Mouse (Mus musculus) forebrain, embryonic 11.5 days (tissue): ENCODE data around the gene Ccdc157. TPM values are rescaled to one million over a fixed set of nuclear protein-coding genes. Genes with fewer than 3 reads are reported as not detected.
A peak's percentile ranks its signal among the peaks of the same experiment; 100 is the strongest.
"Not testable (repeated sequence)": the region's sequence is repeated elsewhere in the genome, so short reads cannot be mapped to it uniquely, and the experiment has no call there.

Experiments
- ATAC-seq: fragments of 200-750 bp; cut with Nextera tagmentation; replicated peaks from 2 replicates; pipeline ENCODE4 v1.8.0; 2017; ENCODE audit warnings: moderate TSS enrichment; ENCODE audit not compliant: low FRiP score
- DNase-seq: peaks from one replicate; pipeline ENCODE4 v3.0.0-alpha.2; 2017; ENCODE audit warnings: low spot score
- H3K27ac ChIP-seq: fragments of 300-500 bp; sonication (generic); 2 replicates; pipeline ENCODE4 v1.5.1; 2014; ENCODE audit warnings: low read depth, low read length
- H3K27me3 ChIP-seq: fragments of 300-500 bp; sonication (generic); 2 replicates; pipeline ENCODE4 v1.6.1; 2014; ENCODE audit warnings: mild to moderate bottlenecking, low read length, mixed read lengths; ENCODE audit not compliant: control insufficient read depth, insufficient read depth
- H3K36me3 ChIP-seq: fragments of 300-500 bp; sonication (generic); 2 replicates; pipeline ENCODE4 v1.6.1; 2014; ENCODE audit warnings: mild to moderate bottlenecking, low read length, moderate library complexity, mixed read lengths; ENCODE audit not compliant: control insufficient read depth, insufficient read depth
- H3K4me1 ChIP-seq: fragments of 300-500 bp; sonication (generic); replicated peaks from 2 replicates; pipeline ENCODE4 v1.6.1; 2014; ENCODE audit warnings: low read length, mixed read lengths; ENCODE audit not compliant: control insufficient read depth, insufficient read depth
- H3K4me2 ChIP-seq: fragments of 300-500 bp; sonication (generic); 2 replicates; pipeline ENCODE4 v1.6.1; 2014; ENCODE audit warnings: low read depth, mild to moderate bottlenecking, low read length, moderate library complexity, mixed read lengths; ENCODE audit not compliant: severe bottlenecking
- H3K4me3 ChIP-seq: fragments of 300-500 bp; sonication (generic); 2 replicates; pipeline ENCODE4 v1.5.1; 2014; ENCODE audit warnings: low read depth, low read length
- H3K9ac ChIP-seq: fragments of 300-500 bp; sonication (generic); 2 replicates; pipeline ENCODE4 v1.6.1; 2014; ENCODE audit warnings: low read length
- H3K9me3 ChIP-seq: fragments of 300-500 bp; sonication (generic); 2 replicates; pipeline ENCODE4 v1.6.1; 2016; ENCODE audit warnings: low read length, mixed read lengths; ENCODE audit not compliant: control insufficient read depth
- whole genome bisulfite sequencing: fragments of 180-500 bp; shearing (Covaris S2); extraction: QIAGEN DNeasy Blood & Tissue Kit; methylation state at CpG from one replicate; pipeline ENCODE4 v1.1.7; 2014; 5-methylcytosine and 5-hydroxymethylcytosine counted together
- polyA plus RNA-seq: library from polyadenylated mRNA; unstranded; fragments of >200 nt; fragmentation: Nextera tagmentation; extraction: Ambion mirVana; gene quantifications from 2 replicates; pipeline ENCODE4 v1.2.1, GENCODE M21; 2014

Ccdc157 gene
- polyA plus RNA-seq, 1 experiment from 2014 or later: 5.9 TPM

DNA sequence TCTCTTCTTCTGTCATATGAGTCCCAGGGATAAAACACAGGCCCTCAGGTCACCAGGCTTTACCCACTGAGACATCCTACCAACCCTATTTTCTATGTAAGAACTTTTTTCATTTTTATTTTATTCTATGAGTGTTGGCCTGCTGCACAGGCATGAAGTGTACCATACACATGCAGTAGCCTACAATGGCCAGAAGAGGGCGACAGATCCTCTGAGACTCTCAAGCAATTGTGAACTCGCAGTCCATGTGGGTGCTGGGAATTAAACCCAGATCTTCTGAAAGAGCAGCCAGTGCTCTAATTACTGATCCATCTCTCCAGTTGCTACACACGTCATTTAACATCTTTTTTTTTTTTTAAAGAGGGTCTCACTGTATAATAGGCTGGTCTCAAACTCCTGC, 26.6 kb downstream of the Ccdc157 start:
- no peak overlapping the region for H3K27ac ChIP-seq
- H3K4me1 ChIP-seq: no peaks in the 10 kb centered on the region
- H3K27me3 ChIP-seq: no peaks in the 10 kb centered on the region
- H3K9me3 ChIP-seq: no peaks in the 10 kb centered on the region; the same call in 1 of the 2 replicates
- no peak for DNase-seq
- WGBS: 58% methylated on average over 3 of the region's 3 CpGs
- H3K4me3 ChIP-seq: no peak overlapping the region
- no peaks in the 10 kb centered on the region for H3K36me3 ChIP-seq
- ATAC-seq: no peak
- H3K9ac ChIP-seq: no peak overlapping the region
- no peak overlapping the region for H3K4me2 ChIP-seq

DNA sequence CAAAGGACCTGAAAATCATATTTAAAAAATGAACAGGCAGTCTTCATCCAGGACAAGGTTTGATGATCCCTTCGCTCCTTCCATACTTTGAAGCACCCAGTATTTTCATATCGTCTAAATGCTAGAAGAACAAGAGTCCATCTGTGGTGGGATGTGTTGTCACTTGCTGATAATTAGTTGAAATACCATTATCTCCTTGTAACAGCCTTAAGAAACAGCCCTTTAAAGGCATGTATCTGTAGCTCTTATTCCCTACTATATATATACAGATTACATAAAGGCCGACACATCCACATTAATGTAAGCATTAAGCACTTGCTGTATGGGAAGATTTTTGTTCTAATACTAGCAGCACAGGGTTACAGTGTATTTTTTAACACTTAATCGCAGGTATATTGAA, 31.6 kb downstream of the Ccdc157 start:
- H3K27ac ChIP-seq, DNase-seq: not testable (repeated sequence)
- 96% methylated on average over 4 of the region's 4 CpGs for WGBS

GRCm38 (mm10) chr11:4127059-4127458, 33.0 kb downstream of the Ccdc157 start:
- H3K27ac ChIP-seq: no peak overlapping the region
- WGBS: 85% methylated on average over 1 of the region's 1 CpGs
- DNase-seq: no peak

More for the DNA sequence above, 31.6 kb downstream of the Ccdc157 start:
- not testable (repeated sequence) for H3K27me3 ChIP-seq, H3K4me3 ChIP-seq, ATAC-seq, H3K4me2 ChIP-seq, H3K9me3 ChIP-seq, H3K9ac ChIP-seq, H3K36me3 ChIP-seq, H3K4me1 ChIP-seq

DNA sequence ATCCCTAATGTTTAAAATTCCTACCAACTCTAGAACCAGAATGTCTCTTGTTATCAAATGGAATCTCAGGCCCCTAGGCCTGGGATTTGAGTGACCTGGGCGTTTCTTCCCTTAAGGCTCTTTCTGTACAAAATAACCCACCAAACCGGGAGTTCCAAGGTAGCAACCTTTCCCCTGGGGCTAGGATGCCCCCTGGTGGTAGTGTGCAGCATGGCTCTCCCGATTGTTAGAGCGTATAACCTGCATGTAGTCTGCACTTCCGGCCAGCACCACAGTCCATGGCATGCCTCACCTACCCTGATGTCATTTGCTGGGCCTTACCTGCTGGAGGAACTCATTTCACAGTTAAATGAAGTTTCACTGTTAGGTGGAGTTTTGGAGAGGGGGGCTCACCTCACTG, 36.2 kb downstream of the Ccdc157 start:
- no peaks in the 10 kb centered on the region for H3K27me3 ChIP-seq
- no peak overlapping the region for H3K27ac ChIP-seq
- WGBS: 55% methylated on average over 5 of the region's 5 CpGs
- H3K36me3 ChIP-seq: no peaks in the 10 kb centered on the region
- H3K4me3 ChIP-seq: no peak overlapping the region
- H3K9me3 ChIP-seq: no peaks in the 10 kb centered on the region
- DNase-seq (peak; percentile 71), ATAC-seq (no peak)
- no peak overlapping the region for H3K4me2 ChIP-seq
- no peak overlapping the region for H3K9ac ChIP-seq
- H3K4me1 ChIP-seq: no peaks in the 10 kb centered on the region

More at GRCm38 (mm10) chr11:4127059-4127458, 33.0 kb downstream of the Ccdc157 start:
- H3K9me3 ChIP-seq: no peaks in the 10 kb centered on the region
- no peaks in the 10 kb centered on the region for H3K36me3 ChIP-seq
- no peak for ATAC-seq
- H3K4me1 ChIP-seq: no peaks in the 10 kb centered on the region
- H3K4me3 ChIP-seq: no peak overlapping the region
- no peaks in the 10 kb centered on the region for H3K27me3 ChIP-seq
- H3K9ac ChIP-seq: no peak overlapping the region
- no peak overlapping the region for H3K4me2 ChIP-seq

DNA sequence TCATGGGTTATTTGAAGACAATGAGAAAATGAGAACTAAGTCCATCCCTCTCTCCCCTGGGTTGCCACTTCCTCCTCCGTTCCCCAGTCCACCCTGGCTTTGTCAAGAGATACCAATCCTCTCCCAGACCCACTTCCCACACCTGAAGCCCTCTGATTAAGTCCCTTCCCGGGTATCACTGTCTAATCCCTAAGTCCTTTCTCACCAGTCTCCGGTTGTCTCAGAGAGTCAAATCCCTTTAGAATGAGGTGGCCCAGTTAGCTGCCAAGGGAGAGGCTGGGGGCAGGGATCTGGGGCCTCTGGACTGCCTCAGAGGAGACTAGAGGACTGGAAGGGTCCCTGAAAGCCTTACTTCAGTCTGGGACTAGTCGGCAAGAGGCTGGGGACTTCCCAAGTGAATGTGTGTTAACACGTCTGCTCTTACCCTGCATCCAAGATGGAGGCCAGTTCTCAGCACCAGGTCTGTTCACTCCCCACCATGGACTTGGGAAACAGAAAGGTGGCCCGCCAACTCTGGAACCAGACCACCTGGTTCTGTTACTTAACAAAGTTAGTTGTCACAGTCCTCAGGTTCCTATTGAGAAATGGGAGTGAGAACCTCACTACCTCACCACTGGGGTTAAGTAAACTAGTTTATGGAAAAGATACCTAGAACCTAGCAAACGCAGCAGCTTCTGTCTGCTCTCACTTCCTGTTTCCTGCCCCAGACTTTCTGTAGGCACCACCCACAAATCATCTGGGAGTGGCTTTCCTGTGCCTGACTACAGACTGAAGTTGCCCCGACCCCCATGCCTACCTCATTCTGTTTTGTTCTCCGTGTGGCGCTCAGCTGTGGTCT, 37.1 kb downstream of the Ccdc157 start, which contains the start of gene Sec14l2:
TSS of gene Sec14l2 (minus strand) at position 674 of the 838 bp plus-strand sequence.
- 0 out of 2 replicates have a peak, but pooled peaks cover 2% of the 10 kb centered on the region for H3K4me1 ChIP-seq
- no peaks in the 10 kb centered on the region for H3K36me3 ChIP-seq
- no peak within 1 kb of the TSS for H3K9ac ChIP-seq
- DNase-seq (no peak), ATAC-seq (no peak)
- H3K4me2 ChIP-seq: no peak within 1 kb of the TSS
- H3K27me3 ChIP-seq: peaks cover under 1% of the 10 kb centered on the region; the same call in 1 of the 2 replicates
- no peak within 1 kb of the TSS for H3K4me3 ChIP-seq
- H3K9me3 ChIP-seq: no peaks in the 10 kb centered on the region
- WGBS: 60% methylated on average over 10 of the region's 10 CpGs
- no peak within 1 kb of the TSS for H3K27ac ChIP-seq

DNA sequence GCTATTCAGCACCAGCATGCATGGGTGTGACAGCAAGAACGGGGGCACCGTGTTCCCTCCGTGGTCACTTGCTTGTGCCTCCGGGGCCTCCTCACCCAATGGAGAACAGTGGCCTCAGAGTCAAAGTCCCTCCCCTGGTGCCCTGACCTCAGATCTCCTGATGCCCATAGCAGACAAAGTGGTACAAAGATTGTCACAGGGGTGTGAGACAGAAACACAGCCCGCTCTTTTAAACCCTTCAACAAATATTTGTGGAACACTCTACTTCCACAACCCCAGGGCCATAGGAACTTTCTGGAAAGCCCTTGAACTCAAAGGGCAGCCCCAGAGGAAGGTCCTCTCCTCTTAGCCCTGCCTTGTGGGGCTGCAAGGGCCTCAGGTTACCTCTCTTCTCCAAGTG, 37.9 kb downstream of the Ccdc157 start:
- H3K4me1 ChIP-seq: 0 out of 2 replicates have a peak, but pooled peaks cover 5% of the 10 kb centered on the region
- H3K9ac ChIP-seq: no peak overlapping the region
- ATAC-seq: no peak
- WGBS: 78% methylated on average over 5 of the region's 5 CpGs
- H3K4me2 ChIP-seq: no peak overlapping the region
- no peak overlapping the region for H3K4me3 ChIP-seq
- H3K27me3 ChIP-seq: peaks cover 3% of the 10 kb centered on the region; the same call in 1 of the 2 replicates
- no peak for DNase-seq
- no peaks in the 10 kb centered on the region for H3K36me3 ChIP-seq
- no peak overlapping the region for H3K27ac ChIP-seq
- no peaks in the 10 kb centered on the region for H3K9me3 ChIP-seq

DNA sequence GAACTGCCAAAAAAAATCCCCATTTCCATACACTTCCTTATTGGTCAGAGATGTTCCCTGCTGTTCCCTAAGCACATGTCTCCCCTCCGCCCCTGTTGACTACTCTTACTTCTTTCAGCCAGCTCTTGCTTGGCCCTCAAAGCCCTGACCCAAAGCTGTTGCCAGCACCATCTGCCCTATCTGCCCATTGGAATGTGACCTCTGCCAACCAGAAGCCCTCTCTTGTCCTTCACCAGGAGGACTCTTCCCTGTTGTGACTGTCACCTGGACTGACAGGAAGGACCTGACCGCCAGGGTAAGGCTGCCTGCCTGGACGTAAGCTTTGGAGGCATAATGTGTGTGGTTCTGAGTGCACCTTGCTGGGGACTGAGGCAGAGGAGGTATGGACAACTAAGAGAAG, 38.4 kb downstream of the Ccdc157 start:
- no peak for ATAC-seq
- 80% methylated on average over 3 of the region's 3 CpGs for WGBS

DNA sequence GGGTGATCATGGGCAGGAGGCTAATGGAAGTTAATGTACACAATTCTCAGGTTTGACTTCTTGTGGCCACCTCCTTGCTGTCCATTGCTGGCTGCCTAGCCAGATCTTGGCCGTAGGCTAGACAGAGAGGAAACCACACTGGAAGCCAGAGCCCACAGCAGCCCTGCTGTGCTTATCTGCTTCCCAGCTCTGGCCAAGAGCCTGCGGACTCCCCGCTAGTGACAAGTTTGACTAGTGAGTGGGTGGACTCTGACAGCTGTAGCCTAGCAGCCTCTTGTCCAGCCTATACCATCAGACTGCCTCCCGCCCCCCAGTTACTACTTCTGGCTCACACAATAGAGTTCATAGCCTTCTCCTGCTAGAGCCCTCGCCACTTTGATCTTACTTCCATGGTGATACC, 40.5 kb downstream of the Ccdc157 start:
- H3K36me3 ChIP-seq: no peaks in the 10 kb centered on the region
- H3K9me3 ChIP-seq: no peaks in the 10 kb centered on the region
- ATAC-seq: no peak
- H3K4me1 ChIP-seq: 0 out of 2 replicates have a peak, but pooled peaks cover 5% of the 10 kb centered on the region
- H3K4me3 ChIP-seq: no peak overlapping the region
- H3K27ac ChIP-seq: no peak overlapping the region
- H3K27me3 ChIP-seq: peaks cover 3% of the 10 kb centered on the region; the same call in 1 of the 2 replicates
- no peak overlapping the region for H3K9ac ChIP-seq
- WGBS: 84% methylated on average over 5 of the region's 5 CpGs
- DNase-seq: no peak
- no peak overlapping the region for H3K4me2 ChIP-seq

More for the DNA sequence above, 38.4 kb downstream of the Ccdc157 start:
- Histone ChIP-seq H3K36me3 (no peaks in the 10 kb centered on the region), H3K27me3 (peaks cover 3% of the 10 kb centered on the region; the same call in 1 of the 2 replicates), H3K9me3 (no peaks in the 10 kb centered on the region), H3K4me1 (0 out of 2 replicates have a peak, but pooled peaks cover 5% of the 10 kb centered on the region), H3K27ac (no peak overlapping the region), H3K4me2 (no peak overlapping the region), H3K9ac (no peak overlapping the region), H3K4me3 (no peak overlapping the region)
- DNase-seq: no peak
